Mouse (Mus musculus) CD4-positive naive resting alpha-beta T cell, adult 57 days (primary cell): ENCODE results near the gene Slit1. TPM values are rescaled to one million over a fixed set of nuclear protein-coding genes. Genes with fewer than 3 reads are reported as not detected.

ENCODE experiments used
- total RNA-seq: library from RNA; stranded (reverse); gene quantifications from one replicate; pipeline ENCODE4 v1.2.4, GENCODE M21; 2023

The Slit1 gene
- total RNA-seq = 0.21 TPM

DNA sequence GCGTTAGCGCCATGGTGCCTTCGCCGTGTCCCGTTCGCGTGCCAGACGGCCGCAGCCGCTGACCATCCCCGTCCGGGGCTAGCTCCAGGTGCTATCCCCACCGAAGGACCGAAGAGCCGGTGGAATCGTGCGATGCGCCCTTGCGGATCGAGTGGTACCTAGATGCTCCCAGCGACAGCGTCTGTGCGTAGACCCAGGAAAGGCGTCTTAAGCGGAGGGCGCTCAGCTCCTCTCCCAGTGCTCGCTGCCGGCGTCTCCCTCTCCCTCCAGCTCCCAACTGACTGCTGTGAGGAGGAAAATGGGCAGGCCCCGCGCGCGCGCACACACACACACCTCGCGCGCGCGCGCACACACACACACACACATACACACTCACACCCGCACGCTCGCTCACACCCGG is at the start of gene Slit1:
TSS of gene Slit1 (minus strand) at position 270 of the 400 bp plus-strand sequence.

DNA sequence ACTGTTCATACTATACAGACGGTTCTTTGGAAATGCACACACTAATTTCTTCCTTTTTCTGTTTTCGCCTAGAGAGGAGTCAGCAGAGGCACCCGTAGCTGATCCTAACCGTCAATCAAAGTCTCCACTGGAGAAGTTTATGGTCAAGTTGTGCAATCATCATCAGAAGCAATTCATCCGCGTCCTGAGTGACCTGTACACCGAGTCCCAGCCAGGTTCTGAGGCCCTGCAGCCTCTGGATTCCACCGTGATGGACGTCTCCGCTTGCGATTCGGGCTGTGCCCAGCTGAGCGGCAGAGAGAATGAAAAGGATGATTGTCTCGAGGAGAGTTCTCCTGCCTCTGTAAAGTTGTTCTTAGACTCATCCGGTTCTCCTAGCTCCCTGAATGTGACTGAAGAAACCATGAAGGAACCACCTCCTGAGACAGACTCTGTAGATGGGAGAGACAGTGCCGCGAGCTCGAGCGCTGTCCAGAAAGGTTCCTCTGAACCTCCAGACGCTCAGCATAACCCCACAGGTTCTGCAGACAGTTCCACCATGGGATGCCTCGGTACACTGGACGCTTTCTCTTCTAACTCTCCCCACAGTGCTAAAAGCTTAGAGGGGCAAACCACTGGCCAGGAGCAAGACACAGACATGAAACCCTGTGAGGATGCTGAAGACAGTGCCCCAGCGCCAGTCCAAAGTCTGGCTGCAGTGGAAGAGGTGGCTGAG is 161.6 kb downstream of the Slit1 start, which contains the start of gene Gm340:
TSS of gene Gm340 (plus strand) at position 665 of the 715 bp plus-strand sequence.

Other genes starting within 250 kb of the Slit1 start
- 33.1 TPM for gene Gm340, start 161.3 kb downstream of the Slit1 start, total RNA-seq
- 2.7 TPM for gene Arhgap19, start 58.4 kb upstream of the Slit1 start, total RNA-seq
- 72.4 TPM for gene Frat1, start 86.3 kb upstream of the Slit1 start, total RNA-seq
- 138 TPM for gene Frat2, start 104.5 kb upstream of the Slit1 start, total RNA-seq
- 29.6 TPM for gene Rrp12, start 152.5 kb upstream of the Slit1 start, total RNA-seq
- gene Pgam1, start 168.3 kb upstream of the Slit1 start, total RNA-seq = 50.5 TPM
- 46.8 TPM for gene Exosc1, start 189.8 kb upstream of the Slit1 start, total RNA-seq
- gene Zdhhc16, start 189.8 kb upstream of the Slit1 start, total RNA-seq = 37.5 TPM
- 135 TPM for gene Mms19, start 237.5 kb upstream of the Slit1 start, total RNA-seq
- gene Ubtd1, start 238.1 kb upstream of the Slit1 start, total RNA-seq = 7.4 TPM